Mouse (Mus musculus): ENCODE measurements at regions not wholly inside any gene's neighbourhood (a gene's known extent, or its start where the extent isn't known, plus 50 kb on each side); places are given as distances from the start of the nearest gene placed in this dataset.
"Not testable (repeated sequence)": the region's sequence is repeated elsewhere in the genome, so short reads cannot be mapped to it uniquely, and the experiment has no call there.

- Histone ChIP-seq H3K27ac (ENCODE audit: control insufficient read depth, insufficient read depth, low read length) (no peak overlapping the region), H3K36me3 (ENCODE audit: control insufficient read depth, insufficient read depth, low read length) (no peaks in the 10 kb centered on the region), H3K4me1 (replicated peaks; ENCODE audit: control insufficient read depth, insufficient read depth, low read length) (no peaks in the 10 kb centered on the region), H3K4me3 (ENCODE audit: control insufficient read depth, insufficient read depth, low read length) (no peak overlapping the region), H3K27me3 (ENCODE audit: control insufficient read depth, insufficient read depth, low read length) (no peaks in the 10 kb centered on the region)
- TF ChIP-seq POLR2A (IDR thresholded peaks at IDR 0.05; ENCODE audit: control insufficient read depth, extremely low read depth, insufficient read depth, low read length, poor library complexity) (no peak), CTCF (IDR thresholded peaks at IDR 0.05; ENCODE audit: borderline replicate concordance, control insufficient read depth, extremely low read depth, insufficient read depth, low read length, poor library complexity) (no peak)
- DNase-seq, result no peak
- WGBS, result 83% methylated on average over 1 of the region's 1 CpGs
These were observed 140.5 kb upstream of the Tmc3 start for GRCm38 (mm10) chr7:83444279-83444615.

- no peaks in the 10 kb centered on the region for H3K27me3 ChIP-seq (ENCODE audit: control insufficient read depth, insufficient read depth, low read length)
- no peaks in the 10 kb centered on the region for H3K36me3 ChIP-seq (ENCODE audit: control insufficient read depth, insufficient read depth, low read length)
- WGBS, result 61% methylated on average over 5 of the region's 5 CpGs
- H3K27ac ChIP-seq (ENCODE audit: control insufficient read depth, insufficient read depth, low read length), result no peak overlapping the region
- H3K4me1 ChIP-seq (replicated peaks; ENCODE audit: control insufficient read depth, insufficient read depth, low read length), result no peaks in the 10 kb centered on the region
- TF ChIP-seq CTCF (IDR thresholded peaks at IDR 0.05; ENCODE audit: borderline replicate concordance, control insufficient read depth, extremely low read depth, insufficient read depth, low read length, poor library complexity), result no peak
- TF ChIP-seq POLR2A (IDR thresholded peaks at IDR 0.05; ENCODE audit: control insufficient read depth, extremely low read depth, insufficient read depth, low read length, poor library complexity), result no peak
- H3K4me3 ChIP-seq (ENCODE audit: control insufficient read depth, insufficient read depth, low read length), result no peak overlapping the region
- no peak for DNase-seq
These were observed 139.4 kb upstream of the Tmc3 start for GRCm38 (mm10) chr7:83445181-83445926.

DNA sequence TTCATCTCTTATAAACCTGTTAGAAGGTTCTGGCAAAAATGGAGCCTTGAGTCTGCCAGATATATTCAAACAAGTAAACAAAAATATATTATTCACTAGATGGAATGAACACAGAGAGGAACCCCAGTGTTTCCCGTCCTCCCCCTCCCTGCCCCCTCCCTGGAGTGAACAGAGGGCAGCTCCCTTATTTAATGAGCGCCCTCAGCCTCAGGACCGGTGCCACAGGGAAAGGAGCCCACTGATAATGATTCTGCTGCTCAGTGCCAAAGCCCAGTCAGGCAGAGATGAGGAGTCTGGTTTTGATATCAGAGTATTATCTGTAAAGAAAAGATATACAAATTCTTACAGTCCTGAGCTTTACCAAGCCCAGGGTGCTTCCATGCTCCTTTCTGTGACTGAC lies 134.4 kb upstream of the Tmc3 start:
- H3K4me1 ChIP-seq (replicated peaks; ENCODE audit: control insufficient read depth, insufficient read depth, low read length), result no peaks in the 10 kb centered on the region
- H3K27ac ChIP-seq (ENCODE audit: control insufficient read depth, insufficient read depth, low read length), result no peak overlapping the region
- H3K27me3 ChIP-seq (ENCODE audit: control insufficient read depth, insufficient read depth, low read length), result no peaks in the 10 kb centered on the region
- H3K36me3 ChIP-seq (ENCODE audit: control insufficient read depth, insufficient read depth, low read length), result no peaks in the 10 kb centered on the region
- H3K4me3 ChIP-seq (ENCODE audit: control insufficient read depth, insufficient read depth, low read length), result no peak overlapping the region
- TF ChIP-seq POLR2A (IDR thresholded peaks at IDR 0.05; ENCODE audit: control insufficient read depth, extremely low read depth, insufficient read depth, low read length, poor library complexity) (no peak), CTCF (IDR thresholded peaks at IDR 0.05; ENCODE audit: borderline replicate concordance, control insufficient read depth, extremely low read depth, insufficient read depth, low read length, poor library complexity) (no peak)
- DNase-seq, result no peak
- 76% methylated on average over 3 of the region's 3 CpGs for WGBS

- no peak overlapping the region for H3K4me3 ChIP-seq (ENCODE audit: control insufficient read depth, insufficient read depth, low read length)
- WGBS, result 72% methylated on average over 7 of the region's 7 CpGs
- no peak for DNase-seq
- TF ChIP-seq POLR2A (IDR thresholded peaks at IDR 0.05; ENCODE audit: control insufficient read depth, extremely low read depth, insufficient read depth, low read length, poor library complexity), result no peak
- no peak for TF ChIP-seq CTCF (IDR thresholded peaks at IDR 0.05; ENCODE audit: borderline replicate concordance, control insufficient read depth, extremely low read depth, insufficient read depth, low read length, poor library complexity)
- no peak overlapping the region for H3K27ac ChIP-seq (ENCODE audit: control insufficient read depth, insufficient read depth, low read length)
- H3K36me3 ChIP-seq (ENCODE audit: control insufficient read depth, insufficient read depth, low read length), result no peaks in the 10 kb centered on the region
- H3K4me1 ChIP-seq (replicated peaks; ENCODE audit: control insufficient read depth, insufficient read depth, low read length), result no peaks in the 10 kb centered on the region
- H3K27me3 ChIP-seq (ENCODE audit: control insufficient read depth, insufficient read depth, low read length), result no peaks in the 10 kb centered on the region
These were observed 132.4 kb upstream of the Tmc3 start for GRCm38 (mm10) chr7:83452309-83452708.

GRCm38 (mm10) chr7:83459520-83459919 lies 125.2 kb upstream of the Tmc3 start:
- WGBS, result 80% methylated on average over 3 of the region's 3 CpGs
- no peak for DNase-seq
- TF ChIP-seq POLR2A (IDR thresholded peaks at IDR 0.05; ENCODE audit: control insufficient read depth, extremely low read depth, insufficient read depth, low read length, poor library complexity) (no peak), CTCF (IDR thresholded peaks at IDR 0.05; ENCODE audit: borderline replicate concordance, control insufficient read depth, extremely low read depth, insufficient read depth, low read length, poor library complexity) (no peak)

DNA sequence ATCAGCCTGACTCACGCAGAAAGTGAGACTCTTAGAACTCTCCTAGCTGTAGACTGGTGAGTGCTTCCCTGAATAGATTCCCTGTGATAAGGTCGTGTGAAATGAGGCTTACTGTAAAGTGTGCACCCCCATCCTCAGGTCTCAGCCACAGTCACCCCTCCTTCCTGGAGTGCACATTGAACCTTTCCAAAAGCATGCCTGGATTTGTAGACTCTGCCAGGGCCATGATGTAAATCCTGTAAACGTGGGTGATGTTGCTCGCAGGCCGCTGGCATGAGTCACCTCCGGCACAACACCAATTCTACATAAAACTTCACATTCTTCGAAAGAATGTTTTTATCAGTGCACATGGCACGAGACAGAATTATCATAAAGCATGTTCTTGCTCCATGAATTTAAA lies 117.7 kb upstream of the Tmc3 start:
- no peaks in the 10 kb centered on the region for H3K27me3 ChIP-seq (ENCODE audit: control insufficient read depth, insufficient read depth, low read length)
- no peak overlapping the region for H3K4me3 ChIP-seq (ENCODE audit: control insufficient read depth, insufficient read depth, low read length)
- 85% methylated on average over 8 of the region's 8 CpGs for WGBS
- DNase-seq, result no peak
- H3K4me1 ChIP-seq (replicated peaks; ENCODE audit: control insufficient read depth, insufficient read depth, low read length), result no peaks in the 10 kb centered on the region
- no peaks in the 10 kb centered on the region for H3K36me3 ChIP-seq (ENCODE audit: control insufficient read depth, insufficient read depth, low read length)
- no peak for TF ChIP-seq POLR2A (IDR thresholded peaks at IDR 0.05; ENCODE audit: control insufficient read depth, extremely low read depth, insufficient read depth, low read length, poor library complexity)
- TF ChIP-seq CTCF (IDR thresholded peaks at IDR 0.05; ENCODE audit: borderline replicate concordance, control insufficient read depth, extremely low read depth, insufficient read depth, low read length, poor library complexity), result no peak
- no peak overlapping the region for H3K27ac ChIP-seq (ENCODE audit: control insufficient read depth, insufficient read depth, low read length)

More at GRCm38 (mm10) chr7:83459520-83459919, 125.2 kb upstream of the Tmc3 start:
- Histone ChIP-seq H3K27me3 (ENCODE audit: control insufficient read depth, insufficient read depth, low read length) (no peaks in the 10 kb centered on the region), H3K27ac (ENCODE audit: control insufficient read depth, insufficient read depth, low read length) (no peak overlapping the region), H3K4me1 (replicated peaks; ENCODE audit: control insufficient read depth, insufficient read depth, low read length) (no peaks in the 10 kb centered on the region), H3K36me3 (ENCODE audit: control insufficient read depth, insufficient read depth, low read length) (no peaks in the 10 kb centered on the region), H3K4me3 (ENCODE audit: control insufficient read depth, insufficient read depth, low read length) (no peak overlapping the region)

DNA sequence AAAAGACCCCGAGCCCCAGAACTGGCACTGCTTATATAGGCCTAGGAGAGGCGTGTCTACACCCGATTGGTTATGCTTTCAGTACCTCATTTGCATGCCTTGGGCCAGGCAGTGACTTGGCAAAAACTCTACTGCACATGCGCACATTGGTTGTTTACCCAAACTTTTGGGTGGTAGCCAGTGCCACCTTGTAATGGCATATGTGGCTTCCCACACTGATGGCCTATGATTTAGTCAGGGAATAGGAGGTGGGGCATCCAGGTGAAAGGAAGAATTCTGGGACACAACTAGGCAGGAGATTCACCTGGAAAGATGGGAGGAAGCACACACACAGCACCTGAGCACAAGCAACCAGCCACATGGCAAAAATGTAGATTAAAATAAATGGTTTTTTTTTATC lies 114.9 kb upstream of the Tmc3 start:
- H3K36me3 ChIP-seq (ENCODE audit: control insufficient read depth, insufficient read depth, low read length); DNase-seq; H3K4me1 ChIP-seq (replicated peaks; ENCODE audit: control insufficient read depth, insufficient read depth, low read length); H3K27ac ChIP-seq (ENCODE audit: control insufficient read depth, insufficient read depth, low read length); H3K27me3 ChIP-seq (ENCODE audit: control insufficient read depth, insufficient read depth, low read length); H3K4me3 ChIP-seq (ENCODE audit: control insufficient read depth, insufficient read depth, low read length): not testable (repeated sequence)
- WGBS, result 98% methylated on average over 4 of the region's 4 CpGs
